Mouse (Mus musculus): ENCODE measurements around the gene Dbn1. TPM values are rescaled to one million over a fixed set of nuclear protein-coding genes. Genes with fewer than 3 reads are reported as not detected.

The Dbn1 gene
- polyA plus RNA-seq, 1 experiment from 2014 or later: 231 TPM

- Histone ChIP-seq H3K27me3 (ENCODE audit: control insufficient read depth, insufficient read depth, low read length) (no peaks in the 10 kb centered on the region), H3K9me3 (replicated peaks; ENCODE audit: control insufficient read depth, low read length) (no peaks in the 10 kb centered on the region), H3K4me2 (ENCODE audit: low read depth, low read length) (no peak overlapping the region), H3K4me1 (ENCODE audit: control insufficient read depth, insufficient read depth, low read length) (peaks cover 9% of the 10 kb centered on the region), H3K9ac (replicated peaks; ENCODE audit: low read length) (no peak overlapping the region), H3K36me3 (replicated peaks; ENCODE audit: control insufficient read depth, insufficient read depth, low read depth, low read length) (peaks cover 21% of the 10 kb centered on the region), H3K27ac (replicated peaks; ENCODE audit: low read depth, low read length) (no peak overlapping the region), H3K4me3 (ENCODE audit: low read depth, low read length) (no peak overlapping the region)
- ATAC-seq (replicated peaks; ENCODE audit: insufficient number of reproducible peaks, low FRiP score, low TSS enrichment, low read depth): no peak
- 73% methylated on average over 11 of the region's 11 CpGs for WGBS
- DNase-seq (ENCODE audit: low spot score): no peak
These were observed 13.9 kb downstream of the Dbn1 start for GRCm38 (mm10) chr13:55473961-55474360.

- Histone ChIP-seq H3K9ac (replicated peaks; ENCODE audit: low read length) (peak overlapping the region; percentile 78), H3K4me1 (ENCODE audit: control insufficient read depth, insufficient read depth, low read length) (peaks cover 9% of the 10 kb centered on the region), H3K36me3 (replicated peaks; ENCODE audit: control insufficient read depth, insufficient read depth, low read depth, low read length) (peaks cover 21% of the 10 kb centered on the region), H3K4me2 (ENCODE audit: low read depth, low read length) (peak overlapping the region; percentile 100), H3K27me3 (ENCODE audit: control insufficient read depth, insufficient read depth, low read length) (no peaks in the 10 kb centered on the region), H3K9me3 (replicated peaks; ENCODE audit: control insufficient read depth, low read length) (no peaks in the 10 kb centered on the region), H3K4me3 (ENCODE audit: low read depth, low read length) (peak overlapping the region; percentile 54), H3K27ac (replicated peaks; ENCODE audit: low read depth, low read length) (no peak overlapping the region; the same call in 1 of the 2 replicates)
- DNase-seq (ENCODE audit: low spot score): peak; percentile 59
- WGBS: 21% methylated on average over 18 of the region's 18 CpGs
- no peak for ATAC-seq (replicated peaks; ENCODE audit: insufficient number of reproducible peaks, low FRiP score, low TSS enrichment, low read depth)
These were observed 14.7 kb downstream of the Dbn1 start for GRCm38 (mm10) chr13:55473076-55473831.

- H3K27me3 ChIP-seq (ENCODE audit: control insufficient read depth, insufficient read depth, low read length): no peaks in the 10 kb centered on the region
- peaks cover 9% of the 10 kb centered on the region for H3K4me1 ChIP-seq (ENCODE audit: control insufficient read depth, insufficient read depth, low read length)
- peak overlapping the region; percentile 78 for H3K9ac ChIP-seq (replicated peaks; ENCODE audit: low read length)
- H3K4me2 ChIP-seq (ENCODE audit: low read depth, low read length): peak overlapping the region; percentile 100
- WGBS: under 1% methylated on average over 92 of the region's 103 CpGs
- no peaks in the 10 kb centered on the region for H3K9me3 ChIP-seq (replicated peaks; ENCODE audit: control insufficient read depth, low read length)
- ATAC-seq (replicated peaks; ENCODE audit: insufficient number of reproducible peaks, low FRiP score, low TSS enrichment, low read depth): peak; percentile 32
- H3K36me3 ChIP-seq (replicated peaks; ENCODE audit: control insufficient read depth, insufficient read depth, low read depth, low read length): peaks cover 19% of the 10 kb centered on the region
- H3K27ac ChIP-seq (replicated peaks; ENCODE audit: low read depth, low read length): peak overlapping the region; percentile 52
- DNase-seq (ENCODE audit: low spot score): peak; percentile 66
- peak overlapping the region; percentile 54 for H3K4me3 ChIP-seq (ENCODE audit: low read depth, low read length)
These were observed 15.5 kb downstream of the Dbn1 start for GRCm38 (mm10) chr13:55472132-55473022.

GRCm38 (mm10) chr13:55471819-55472131 is 16.1 kb downstream of the Dbn1 start:
- peak overlapping the region; percentile 78 for H3K9ac ChIP-seq (replicated peaks; ENCODE audit: low read length)
- DNase-seq (ENCODE audit: low spot score) (no peak), ATAC-seq (replicated peaks; ENCODE audit: insufficient number of reproducible peaks, low FRiP score, low TSS enrichment, low read depth) (peak; percentile 15; the same call in 1 of the 2 replicates)
- peaks cover 9% of the 10 kb centered on the region for H3K4me1 ChIP-seq (ENCODE audit: control insufficient read depth, insufficient read depth, low read length)
- H3K4me3 ChIP-seq (ENCODE audit: low read depth, low read length): peak overlapping the region; percentile 54
- H3K36me3 ChIP-seq (replicated peaks; ENCODE audit: control insufficient read depth, insufficient read depth, low read depth, low read length): peaks cover 14% of the 10 kb centered on the region
- H3K27ac ChIP-seq (replicated peaks; ENCODE audit: low read depth, low read length): peak overlapping the region; percentile 52
- no peaks in the 10 kb centered on the region for H3K9me3 ChIP-seq (replicated peaks; ENCODE audit: control insufficient read depth, low read length)
- no peaks in the 10 kb centered on the region for H3K27me3 ChIP-seq (ENCODE audit: control insufficient read depth, insufficient read depth, low read length)
- under 1% methylated on average over 29 of the region's 31 CpGs for WGBS
- H3K4me2 ChIP-seq (ENCODE audit: low read depth, low read length): peak overlapping the region; percentile 100

- Histone ChIP-seq H3K4me1 (ENCODE audit: control insufficient read depth, insufficient read depth, low read length) (peaks cover 9% of the 10 kb centered on the region), H3K36me3 (replicated peaks; ENCODE audit: control insufficient read depth, insufficient read depth, low read depth, low read length) (peaks cover 12% of the 10 kb centered on the region), H3K4me3 (ENCODE audit: low read depth, low read length) (peak overlapping the region; percentile 54), H3K27me3 (ENCODE audit: control insufficient read depth, insufficient read depth, low read length) (no peaks in the 10 kb centered on the region), H3K4me2 (ENCODE audit: low read depth, low read length) (peak overlapping the region; percentile 100), H3K27ac (replicated peaks; ENCODE audit: low read depth, low read length) (peak overlapping the region; percentile 52), H3K9ac (replicated peaks; ENCODE audit: low read length) (peak overlapping the region; percentile 78), H3K9me3 (replicated peaks; ENCODE audit: control insufficient read depth, low read length) (no peaks in the 10 kb centered on the region)
- WGBS: 1% methylated on average over 54 of the region's 54 CpGs
- DNase-seq (ENCODE audit: low spot score): peak; percentile 93
- peak; percentile 60 for ATAC-seq (replicated peaks; ENCODE audit: insufficient number of reproducible peaks, low FRiP score, low TSS enrichment, low read depth)
These were observed 16.6 kb downstream of the Dbn1 start for GRCm38 (mm10) chr13:55471156-55471818.

GRCm38 (mm10) chr13:55470372-55470771 is 17.5 kb downstream of the Dbn1 start:
- WGBS: 67% methylated on average over 9 of the region's 9 CpGs
- H3K4me2 ChIP-seq (ENCODE audit: low read depth, low read length): no peak overlapping the region
- ATAC-seq (replicated peaks; ENCODE audit: insufficient number of reproducible peaks, low FRiP score, low TSS enrichment, low read depth): no peak
- H3K27ac ChIP-seq (replicated peaks; ENCODE audit: low read depth, low read length): no peak overlapping the region
- no peaks in the 10 kb centered on the region for H3K27me3 ChIP-seq (ENCODE audit: control insufficient read depth, insufficient read depth, low read length)
- H3K36me3 ChIP-seq (replicated peaks; ENCODE audit: control insufficient read depth, insufficient read depth, low read depth, low read length): peaks cover 9% of the 10 kb centered on the region
- no peaks in the 10 kb centered on the region for H3K9me3 ChIP-seq (replicated peaks; ENCODE audit: control insufficient read depth, low read length)
- no peak for DNase-seq (ENCODE audit: low spot score)
- peaks cover 10% of the 10 kb centered on the region for H3K4me1 ChIP-seq (ENCODE audit: control insufficient read depth, insufficient read depth, low read length)
- peak overlapping the region; percentile 78 for H3K9ac ChIP-seq (replicated peaks; ENCODE audit: low read length)
- H3K4me3 ChIP-seq (ENCODE audit: low read depth, low read length): no peak overlapping the region

- DNase-seq (ENCODE audit: low spot score): no peak
- WGBS: 48% methylated on average over 13 of the region's 13 CpGs
- no peak overlapping the region for H3K4me2 ChIP-seq (ENCODE audit: low read depth, low read length)
- no peak for ATAC-seq (replicated peaks; ENCODE audit: insufficient number of reproducible peaks, low FRiP score, low TSS enrichment, low read depth)
- H3K27me3 ChIP-seq (ENCODE audit: control insufficient read depth, insufficient read depth, low read length): no peaks in the 10 kb centered on the region
- H3K36me3 ChIP-seq (replicated peaks; ENCODE audit: control insufficient read depth, insufficient read depth, low read depth, low read length): no peaks in the 10 kb centered on the region
- no peak overlapping the region for H3K4me3 ChIP-seq (ENCODE audit: low read depth, low read length)
- H3K9me3 ChIP-seq (replicated peaks; ENCODE audit: control insufficient read depth, low read length): no peaks in the 10 kb centered on the region
- H3K27ac ChIP-seq (replicated peaks; ENCODE audit: low read depth, low read length): no peak overlapping the region
- no peak overlapping the region for H3K9ac ChIP-seq (replicated peaks; ENCODE audit: low read length)
- peaks cover 7% of the 10 kb centered on the region for H3K4me1 ChIP-seq (ENCODE audit: control insufficient read depth, insufficient read depth, low read length)
These were observed 18.9 kb downstream of the Dbn1 start for GRCm38 (mm10) chr13:55468851-55469560.

Data from embryonic facial prominence, embryonic 11.5 days (tissue).